Mouse (Mus musculus): Measurements from ENCODE around the gene Sytl5. TPM values are rescaled to one million over a fixed set of nuclear protein-coding genes. Genes with fewer than 3 reads are reported as not detected.

Sytl5 gene
- polyA plus RNA-seq (2012; ENCODE audit: low replicate concordance) = not detected in 2 replicates

GRCm38 (mm10) chrX:9885322-9885721 lies at the start of gene Sytl5:
TSS of gene Sytl5 (plus strand) at chrX:9885622.

GRCm38 (mm10) chrX:9846628-9847027 lies 38.8 kb upstream of the Sytl5 start, which contains the start of gene Hypm:
TSS of gene Hypm (plus strand) at chrX:9846928.

GRCm38 (mm10) chrX:9849403-9849802 lies 36.0 kb upstream of the Sytl5 start, which contains the start of gene H2al3:
TSS of gene H2al3 (plus strand) at chrX:9849703.

Other genes with a start within 250 kb of the Sytl5 start
- gene Dynlt3, start 222.6 kb upstream of the Sytl5 start, polyA plus RNA-seq (2012; ENCODE audit: low replicate concordance) = 0.88 and 3.5 TPM in 2 replicates
- gene Hypm, start 38.7 kb upstream of the Sytl5 start, polyA plus RNA-seq (2012; ENCODE audit: low replicate concordance) = not detected in 2 replicates
- not detected in 2 replicates for gene H2al3, start 35.9 kb upstream of the Sytl5 start, polyA plus RNA-seq (2012; ENCODE audit: low replicate concordance)
- not detected in 2 replicates for gene Srpx, start 232.1 kb downstream of the Sytl5 start, polyA plus RNA-seq (2012; ENCODE audit: low replicate concordance)